Mouse (Mus musculus): ENCODE measurements around the gene Evi5. TPM values are rescaled to one million over a fixed set of nuclear protein-coding genes. Genes with fewer than 3 reads are reported as not detected.

The Evi5 gene
- polyA plus RNA-seq, 1 experiment, result 15.1 TPM

DNA sequence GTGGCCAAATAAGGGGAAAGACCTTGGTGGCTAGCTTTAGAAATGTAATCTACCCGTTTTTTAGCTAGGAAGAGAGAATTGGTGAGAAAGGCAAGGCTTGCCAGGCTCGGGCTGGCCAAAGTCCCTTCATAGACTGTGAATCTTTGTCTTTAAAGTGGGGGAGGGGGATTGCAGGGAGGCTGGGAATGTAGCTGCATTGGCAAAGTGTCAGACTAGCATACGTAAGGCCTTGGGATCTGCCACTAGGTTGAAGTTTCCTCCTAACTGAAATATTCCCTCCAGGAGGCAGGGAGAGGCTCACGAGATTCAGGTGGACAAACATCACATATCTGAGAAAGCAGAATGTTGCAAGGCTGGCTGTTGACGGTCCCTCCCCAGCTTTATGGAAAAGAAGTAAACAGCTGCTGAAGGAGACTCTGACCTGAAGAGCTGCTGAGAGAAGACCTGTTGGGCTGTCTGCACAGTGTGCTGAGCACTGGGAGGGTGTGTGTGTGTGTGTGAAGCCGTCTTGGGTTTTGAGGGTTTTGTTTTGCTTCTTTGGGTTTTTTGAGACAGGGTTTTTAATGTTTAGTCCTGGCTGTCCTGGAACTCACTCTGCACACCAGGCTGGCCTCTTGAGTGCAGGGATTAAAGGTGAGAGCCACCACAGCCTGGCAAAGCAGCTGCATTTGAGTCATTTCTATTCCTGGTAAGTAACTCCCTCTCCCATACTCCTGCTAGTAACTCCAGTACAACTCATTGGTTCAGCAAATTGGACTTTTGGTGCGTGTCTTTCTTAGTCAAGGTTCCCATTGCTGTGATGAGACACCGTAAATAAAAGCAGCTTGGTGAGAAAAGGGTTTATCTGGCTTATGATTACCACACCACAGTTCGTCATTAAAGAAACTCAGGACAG lies 15.3 kb upstream of the Evi5 start:
- no peaks in the 10 kb centered on the region for H3K4me1 ChIP-seq (ENCODE audit: control insufficient read depth, insufficient read depth, low read length)
- no peak overlapping the region for H3K4me3 ChIP-seq (ENCODE audit: control insufficient read depth, low read depth, low read length)
- no peaks in the 10 kb centered on the region for H3K27me3 ChIP-seq (ENCODE audit: control insufficient read depth, insufficient read depth, low read length)
- H3K36me3 ChIP-seq (ENCODE audit: control insufficient read depth, insufficient read depth, low read length), result no peaks in the 10 kb centered on the region
- TF ChIP-seq POLR2A (IDR thresholded peaks at IDR 0.05; ENCODE audit: control insufficient read depth, low read depth, low read length) (no peak), CTCF (IDR thresholded peaks at IDR 0.05; ENCODE audit: control insufficient read depth, insufficient read depth, insufficient replicate concordance, low read depth, low read length) (no peak)
- H3K27ac ChIP-seq (ENCODE audit: control insufficient read depth, insufficient read depth, low read depth, low read length), result no peak overlapping the region

DNA sequence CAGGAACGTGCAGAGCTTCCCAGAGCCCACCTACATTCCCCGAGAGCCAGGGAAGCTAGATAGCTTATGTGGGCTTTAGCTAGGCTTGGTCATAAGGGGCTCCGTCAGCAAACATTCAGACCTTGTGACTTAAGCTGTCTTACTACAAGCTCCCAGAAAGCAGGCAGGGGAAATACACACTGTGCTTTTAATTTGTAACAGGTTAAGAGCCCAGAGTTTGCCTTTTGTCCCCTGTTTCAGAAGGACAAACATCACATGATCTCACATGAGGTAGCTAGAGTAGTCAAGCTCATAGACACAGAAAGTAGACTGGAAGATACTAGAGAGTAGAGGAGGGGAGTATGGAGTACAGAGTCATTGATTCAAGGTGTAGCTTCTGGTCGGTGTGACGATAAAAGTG lies 5.8 kb upstream of the Evi5 start:
- Histone ChIP-seq H3K27me3 (ENCODE audit: control insufficient read depth, insufficient read depth, low read length) (no peaks in the 10 kb centered on the region), H3K36me3 (ENCODE audit: control insufficient read depth, insufficient read depth, low read length) (no peaks in the 10 kb centered on the region), H3K4me1 (ENCODE audit: control insufficient read depth, insufficient read depth, low read length) (peaks cover 3% of the 10 kb centered on the region), H3K27ac (ENCODE audit: control insufficient read depth, insufficient read depth, low read depth, low read length) (no peak overlapping the region), H3K4me3 (ENCODE audit: control insufficient read depth, low read depth, low read length) (no peak overlapping the region)
- no peak for TF ChIP-seq POLR2A (IDR thresholded peaks at IDR 0.05; ENCODE audit: control insufficient read depth, low read depth, low read length)
- no peak for TF ChIP-seq CTCF (IDR thresholded peaks at IDR 0.05; ENCODE audit: control insufficient read depth, insufficient read depth, insufficient replicate concordance, low read depth, low read length)

DNA sequence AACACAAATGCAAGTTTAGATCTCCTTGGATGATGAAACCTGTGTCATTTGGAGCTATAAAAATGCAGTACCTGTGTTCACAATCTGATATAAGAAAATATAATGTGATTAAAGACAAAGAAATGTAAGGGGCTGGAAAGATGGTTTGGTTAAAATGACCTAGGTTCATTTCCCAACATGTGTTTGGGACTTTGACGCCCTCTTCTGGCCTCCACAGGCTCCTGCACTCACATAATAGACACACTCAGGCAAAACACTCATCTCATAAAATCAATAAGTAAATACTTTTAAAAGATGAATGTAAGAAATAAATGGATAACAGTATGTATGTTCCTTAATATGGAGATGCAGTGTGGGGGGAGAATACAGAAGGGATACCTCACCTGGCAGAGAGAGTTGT lies 2.1 kb upstream of the Evi5 start:
- Histone ChIP-seq H3K36me3 (ENCODE audit: control insufficient read depth, insufficient read depth, low read length) (no peaks in the 10 kb centered on the region), H3K27ac (ENCODE audit: control insufficient read depth, insufficient read depth, low read depth, low read length) (no peak overlapping the region), H3K27me3 (ENCODE audit: control insufficient read depth, insufficient read depth, low read length) (no peaks in the 10 kb centered on the region), H3K4me1 (ENCODE audit: control insufficient read depth, insufficient read depth, low read length) (peaks cover 3% of the 10 kb centered on the region), H3K4me3 (ENCODE audit: control insufficient read depth, low read depth, low read length) (no peak overlapping the region)
- TF ChIP-seq POLR2A (IDR thresholded peaks at IDR 0.05; ENCODE audit: control insufficient read depth, low read depth, low read length) (no peak), CTCF (IDR thresholded peaks at IDR 0.05; ENCODE audit: control insufficient read depth, insufficient read depth, insufficient replicate concordance, low read depth, low read length) (no peak)

DNA sequence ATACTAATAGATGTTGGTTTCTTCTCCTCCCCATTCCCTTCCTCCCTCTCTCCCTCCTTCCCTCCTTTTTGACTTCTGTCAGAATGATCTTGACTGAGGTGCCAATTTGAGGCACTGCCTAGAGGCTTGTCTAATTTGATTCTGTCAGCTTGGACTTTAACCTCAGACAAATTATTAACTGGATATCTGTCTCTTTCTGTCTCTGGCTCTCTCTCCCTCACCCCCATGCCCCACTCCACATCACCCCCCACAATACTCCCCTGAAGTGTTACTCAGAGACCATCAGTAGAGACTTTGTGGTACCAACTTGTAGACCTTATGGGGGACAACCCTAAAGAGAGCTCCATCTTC lies 329 bp upstream of the Evi5 start:
- no peak for TF ChIP-seq CTCF (IDR thresholded peaks at IDR 0.05; ENCODE audit: control insufficient read depth, insufficient read depth, insufficient replicate concordance, low read depth, low read length)
- no peak for TF ChIP-seq POLR2A (IDR thresholded peaks at IDR 0.05; ENCODE audit: control insufficient read depth, low read depth, low read length)
- Histone ChIP-seq H3K27me3 (ENCODE audit: control insufficient read depth, insufficient read depth, low read length) (no peaks in the 10 kb centered on the region), H3K4me3 (ENCODE audit: control insufficient read depth, low read depth, low read length) (no peak overlapping the region), H3K4me1 (ENCODE audit: control insufficient read depth, insufficient read depth, low read length) (no peaks in the 10 kb centered on the region; the same call in 1 of the 2 replicates), H3K36me3 (ENCODE audit: control insufficient read depth, insufficient read depth, low read length) (no peaks in the 10 kb centered on the region), H3K27ac (ENCODE audit: control insufficient read depth, insufficient read depth, low read depth, low read length) (no peak overlapping the region)

DNA sequence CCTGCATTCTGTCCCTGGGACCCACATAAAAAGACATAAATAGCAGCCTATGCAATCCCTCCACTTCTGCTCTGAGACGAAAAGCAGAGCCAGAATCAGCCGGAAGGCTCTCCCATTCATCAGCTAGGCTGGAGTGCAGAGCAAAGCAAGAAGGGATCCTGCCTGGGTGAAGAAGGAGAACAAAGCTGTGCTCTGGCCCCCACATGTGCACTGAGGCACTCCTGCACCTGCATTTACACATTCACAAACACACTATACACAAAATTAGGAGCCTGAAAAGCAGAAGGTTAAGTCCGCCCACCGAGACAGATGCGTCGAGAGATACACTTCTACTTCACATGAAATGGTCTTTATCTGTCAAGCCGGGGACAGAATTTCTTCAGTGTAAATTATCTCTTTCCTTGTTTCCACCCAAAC lies 1.0 kb downstream of the Evi5 start:
- Histone ChIP-seq H3K4me3 (ENCODE audit: control insufficient read depth, low read depth, low read length) (no peak overlapping the region), H3K27ac (ENCODE audit: control insufficient read depth, insufficient read depth, low read depth, low read length) (no peak overlapping the region)
- no peak for TF ChIP-seq POLR2A (IDR thresholded peaks at IDR 0.05; ENCODE audit: control insufficient read depth, low read depth, low read length)
- TF ChIP-seq CTCF (IDR thresholded peaks at IDR 0.05; ENCODE audit: control insufficient read depth, insufficient read depth, insufficient replicate concordance, low read depth, low read length), result no peak

DNA sequence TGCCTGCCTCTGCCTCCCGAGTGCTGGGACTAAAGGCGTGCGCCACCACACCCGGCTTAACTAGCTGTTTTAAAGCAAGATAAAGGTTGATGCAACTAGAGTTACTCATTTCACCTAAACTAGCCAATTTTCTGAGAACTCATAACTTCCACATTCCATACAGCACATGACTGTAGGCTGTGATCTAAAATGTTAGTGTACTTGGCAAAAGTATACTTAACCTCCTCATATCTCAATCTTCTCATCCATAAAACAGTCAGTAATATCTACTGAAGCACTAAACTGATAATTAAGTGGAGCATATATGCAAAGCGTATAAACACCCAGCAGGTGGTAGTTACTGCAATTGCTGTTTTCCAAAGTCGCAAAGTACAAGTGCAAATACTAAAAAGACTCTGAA lies 1.6 kb downstream of the Evi5 start:
- no peaks in the 10 kb centered on the region for H3K27me3 ChIP-seq (ENCODE audit: control insufficient read depth, insufficient read depth, low read length)
- peaks cover 2% of the 10 kb centered on the region for H3K4me1 ChIP-seq (ENCODE audit: control insufficient read depth, insufficient read depth, low read length)
- H3K36me3 ChIP-seq (ENCODE audit: control insufficient read depth, insufficient read depth, low read length), result no peaks in the 10 kb centered on the region
- H3K4me3 ChIP-seq (ENCODE audit: control insufficient read depth, low read depth, low read length), result no peak overlapping the region
- TF ChIP-seq POLR2A (IDR thresholded peaks at IDR 0.05; ENCODE audit: control insufficient read depth, low read depth, low read length) (no peak), CTCF (IDR thresholded peaks at IDR 0.05; ENCODE audit: control insufficient read depth, insufficient read depth, insufficient replicate concordance, low read depth, low read length) (no peak)
- no peak overlapping the region for H3K27ac ChIP-seq (ENCODE audit: control insufficient read depth, insufficient read depth, low read depth, low read length)

More for the DNA sequence above, 1.0 kb downstream of the Evi5 start:
- Histone ChIP-seq H3K27me3 (ENCODE audit: control insufficient read depth, insufficient read depth, low read length) (no peaks in the 10 kb centered on the region), H3K36me3 (ENCODE audit: control insufficient read depth, insufficient read depth, low read length) (no peaks in the 10 kb centered on the region), H3K4me1 (ENCODE audit: control insufficient read depth, insufficient read depth, low read length) (peaks cover 2% of the 10 kb centered on the region)

DNA sequence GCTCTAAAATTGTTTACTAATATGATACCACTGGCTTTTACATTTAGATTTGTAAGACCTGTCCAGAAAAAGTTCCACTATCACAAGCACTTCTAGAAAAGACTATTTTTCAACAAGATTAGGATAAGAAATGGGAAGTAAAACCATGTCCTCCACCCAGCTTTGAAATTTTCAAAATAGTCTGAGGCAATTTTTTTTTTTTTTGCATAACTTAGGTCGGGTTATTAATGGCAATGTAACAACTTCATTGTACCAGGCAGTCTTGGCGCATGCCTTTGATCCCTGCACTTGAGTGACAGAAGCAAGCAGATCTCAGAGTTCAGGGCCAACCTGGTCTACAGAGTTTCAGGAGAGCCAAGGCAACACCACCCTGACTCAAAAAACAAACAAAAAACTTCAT lies 5.2 kb downstream of the Evi5 start:
- Histone ChIP-seq H3K4me3 (ENCODE audit: control insufficient read depth, low read depth, low read length) (no peak overlapping the region), H3K27me3 (ENCODE audit: control insufficient read depth, insufficient read depth, low read length) (no peaks in the 10 kb centered on the region), H3K27ac (ENCODE audit: control insufficient read depth, insufficient read depth, low read depth, low read length) (no peak overlapping the region), H3K4me1 (ENCODE audit: control insufficient read depth, insufficient read depth, low read length) (peaks cover 2% of the 10 kb centered on the region), H3K36me3 (ENCODE audit: control insufficient read depth, insufficient read depth, low read length) (no peaks in the 10 kb centered on the region)
- TF ChIP-seq CTCF (IDR thresholded peaks at IDR 0.05; ENCODE audit: control insufficient read depth, insufficient read depth, insufficient replicate concordance, low read depth, low read length) (no peak), POLR2A (IDR thresholded peaks at IDR 0.05; ENCODE audit: control insufficient read depth, low read depth, low read length) (no peak)
